Mouse (Mus musculus) G1E (cell line): ENCODE measurements around the gene Hacl1. TPM values are rescaled to one million over a fixed set of nuclear protein-coding genes. Genes with fewer than 3 reads are reported as not detected.

Experiments used
- ATAC-seq: 2 replicates; pipeline ENCODE4 v1.8.0; 2016; ENCODE audit warnings: mild to moderate bottlenecking; ENCODE audit not compliant: insufficient number of reproducible peaks, poor library complexity, low FRiP score, severe bottlenecking; ENCODE audit errors: extremely low read depth
- DNase-seq: peaks from one replicate; pipeline ENCODE4 v3.0.0; 2012; ENCODE audit warnings: low spot score
- H3K27me3 ChIP-seq: 2 replicates; pipeline ENCODE4 v1.6.1; 2012; ENCODE audit warnings: mild to moderate bottlenecking, low read length, inconsistent platforms; ENCODE audit not compliant: insufficient read depth
- H3K36me3 ChIP-seq: replicated peaks from 2 replicates; pipeline ENCODE3; 2012; ENCODE audit warnings: mild to moderate bottlenecking, inconsistent platforms
- H3K4me1 ChIP-seq: 2 replicates; pipeline ENCODE4 v1.6.1; 2012; ENCODE audit warnings: low read depth, low read length, inconsistent platforms, mixed read lengths; ENCODE audit not compliant: insufficient read depth
- H3K4me3 ChIP-seq: 2 replicates; pipeline ENCODE4 v1.5.1; 2012; ENCODE audit warnings: low read depth, mild to moderate bottlenecking, inconsistent platforms, low read length, moderate library complexity, mixed read lengths
- H3K9me3 ChIP-seq: replicated peaks from 2 replicates; pipeline ENCODE4 v1.6.1; 2012; ENCODE audit warnings: inconsistent platforms
- CTCF ChIP-seq: IDR thresholded peaks from 2 replicates; pipeline ENCODE4 v1.5.1; 2012; ENCODE audit warnings: low read depth, low read length, inconsistent platforms, mixed read lengths
- GATA1 ChIP-seq: IDR thresholded peaks from 2 replicates; pipeline ENCODE4 v1.6.1; 2012; ENCODE audit warnings: borderline replicate concordance, low read length, inconsistent platforms, mixed read lengths
- GATA2 ChIP-seq: IDR thresholded peaks from 2 replicates; pipeline ENCODE4 v1.6.1; 2012; ENCODE audit warnings: low read depth, low read length, inconsistent platforms, borderline replicate concordance
- POLR2AphosphoS5 ChIP-seq: IDR thresholded peaks from 2 replicates; pipeline ENCODE4 v1.6.1; 2012; ENCODE audit warnings: low read depth, low read length, inconsistent platforms; ENCODE audit not compliant: insufficient replicate concordance
- TAL1 ChIP-seq: conservative IDR thresholded peaks from 2 replicates; pipeline ENCODE4 v1.6.1; 2012; ENCODE audit warnings: low read depth, low read length, inconsistent platforms, mixed read lengths
- polyA plus RNA-seq: library from polyadenylated mRNA; stranded (reverse); fragments of >175 nt; gene quantifications from 2 replicates; pipeline ENCODE4 v1.2.3, GENCODE M21; 2012
- total RNA-seq, 2 experiments: library from RNA; stranded (forward) in 1 of 2; stranded (reverse) in 1 of 2; fragments of 200-1000 nt in 1 of 2; fragments of >200 nt in 1 of 2; fragmentation: Nextera tagmentation in 1 of 2; gene quantifications; 2 replicates each; pipeline ENCODE4 v1.2.3; 2014 to 2017

The Hacl1 gene
- total and polyA plus RNA-seq, 3 experiments, result 1.9 to 41.8 (median 34.3) TPM

DNA sequence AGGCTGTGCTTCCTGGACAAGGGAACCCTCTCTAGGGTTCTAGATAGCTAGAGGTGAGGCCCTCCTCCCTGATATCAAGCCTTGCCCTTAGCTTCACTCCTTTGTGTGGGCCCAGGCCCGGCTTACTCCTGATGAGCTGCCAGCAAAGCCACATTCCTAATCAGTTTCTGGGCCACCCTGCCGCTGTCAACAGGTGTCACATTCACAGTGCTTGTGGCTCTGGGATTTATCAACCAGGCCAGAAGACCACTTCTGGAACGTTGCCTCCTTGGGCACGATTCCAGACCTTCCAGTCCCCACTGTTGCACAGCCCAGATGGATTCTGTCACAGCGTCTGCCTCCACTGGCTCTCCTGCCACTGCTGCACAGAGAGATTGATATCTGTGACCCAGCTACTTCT lies 80.2 kb downstream of the Hacl1 start:
- Histone ChIP-seq H3K4me3 (no peak overlapping the region), H3K4me1 (0 out of 2 replicates have a peak, but pooled peaks cover 1% of the 10 kb centered on the region), H3K36me3 (no peaks in the 10 kb centered on the region), H3K27me3 (peaks cover 28% of the 10 kb centered on the region), H3K9me3 (no peaks in the 10 kb centered on the region)
- ATAC-seq, result no peak
- peak; percentile 19 for DNase-seq
- TF ChIP-seq TAL1 (no peak), GATA2 (no peak), CTCF (no peak), POLR2AphosphoS5 (no peak), GATA1 (no peak)

DNA sequence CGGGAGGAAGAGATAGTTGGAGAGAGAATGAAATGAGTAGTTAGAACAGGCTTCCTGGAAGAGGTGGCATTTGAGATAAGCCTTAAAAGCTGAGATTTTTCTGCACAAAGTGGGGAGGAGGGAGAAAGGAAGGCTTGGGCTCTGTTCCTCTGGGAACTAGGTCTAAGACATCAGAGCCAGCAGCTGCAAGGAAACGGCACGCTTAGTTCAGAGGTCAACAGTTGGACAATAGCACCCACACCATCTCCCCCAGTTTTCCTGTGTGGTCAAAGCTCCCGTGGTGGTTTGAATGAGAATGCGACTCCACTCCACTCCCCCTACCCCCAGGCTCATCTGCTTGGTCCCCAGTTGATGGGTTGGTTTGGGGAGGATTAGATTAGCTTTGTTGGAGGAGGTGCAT lies 81.9 kb downstream of the Hacl1 start:
- H3K4me3 ChIP-seq, result no peak overlapping the region
- no peaks in the 10 kb centered on the region for H3K4me1 ChIP-seq
- ATAC-seq (no peak), DNase-seq (no peak)
- TF ChIP-seq TAL1 (no peak), GATA2 (no peak), GATA1 (no peak), CTCF (no peak), POLR2AphosphoS5 (no peak)
- no peaks in the 10 kb centered on the region for H3K36me3 ChIP-seq
- no peaks in the 10 kb centered on the region for H3K9me3 ChIP-seq
- peaks cover 31% of the 10 kb centered on the region for H3K27me3 ChIP-seq

DNA sequence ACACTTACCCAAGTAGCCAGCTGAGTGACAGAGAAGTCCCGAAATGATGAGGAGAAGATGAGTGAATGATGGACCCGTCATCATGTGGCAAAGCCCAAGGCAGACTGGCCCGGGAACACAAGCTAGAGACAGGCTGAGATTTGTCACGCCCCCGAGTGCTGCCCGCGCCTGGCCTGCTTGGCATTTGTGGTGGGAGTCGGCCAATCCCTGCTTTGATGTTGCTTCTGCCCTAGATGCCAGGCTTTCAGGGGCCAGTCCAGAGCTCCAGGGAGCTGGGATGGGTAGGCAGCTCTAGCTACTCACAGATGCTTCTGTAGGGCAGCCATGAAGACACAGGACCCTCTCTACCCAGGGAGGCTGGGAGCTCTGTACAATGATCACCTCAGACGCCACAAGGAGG lies 83.3 kb downstream of the Hacl1 start:
- no peak for DNase-seq
- ATAC-seq, result no peak
- Histone ChIP-seq H3K4me3 (no peak overlapping the region), H3K9me3 (no peaks in the 10 kb centered on the region), H3K4me1 (no peaks in the 10 kb centered on the region), H3K36me3 (no peaks in the 10 kb centered on the region), H3K27me3 (peaks cover 38% of the 10 kb centered on the region)
- TF ChIP-seq GATA2 (no peak), TAL1 (no peak), CTCF (no peak), POLR2AphosphoS5 (no peak), GATA1 (no peak)

DNA sequence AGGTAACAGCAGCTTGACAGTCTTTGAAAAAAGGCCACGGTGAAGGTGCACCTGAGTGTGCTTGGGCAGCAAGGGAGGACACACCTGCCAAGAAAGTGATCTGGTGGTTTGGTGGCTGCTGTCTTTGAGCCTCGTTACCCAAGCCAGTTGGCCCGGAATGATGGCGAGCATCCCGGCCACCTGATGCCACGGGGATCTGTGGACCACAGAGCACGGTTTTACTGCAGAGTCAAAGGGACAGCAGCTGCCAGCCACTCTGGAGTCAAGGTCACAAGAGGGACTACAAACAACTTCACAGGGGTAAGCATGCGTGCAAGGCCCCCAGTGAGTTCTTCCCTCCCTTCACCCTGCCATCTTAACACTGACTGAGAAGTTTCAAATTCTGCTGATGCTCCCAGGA lies 83.8 kb downstream of the Hacl1 start:
- H3K27me3 ChIP-seq, result peaks cover 40% of the 10 kb centered on the region
- DNase-seq (no peak), ATAC-seq (no peak)
- TF ChIP-seq TAL1 (no peak), GATA1 (no peak)
- H3K36me3 ChIP-seq, result no peaks in the 10 kb centered on the region
- no peak overlapping the region for H3K4me3 ChIP-seq
- no peaks in the 10 kb centered on the region for H3K4me1 ChIP-seq
- no peaks in the 10 kb centered on the region for H3K9me3 ChIP-seq

DNA sequence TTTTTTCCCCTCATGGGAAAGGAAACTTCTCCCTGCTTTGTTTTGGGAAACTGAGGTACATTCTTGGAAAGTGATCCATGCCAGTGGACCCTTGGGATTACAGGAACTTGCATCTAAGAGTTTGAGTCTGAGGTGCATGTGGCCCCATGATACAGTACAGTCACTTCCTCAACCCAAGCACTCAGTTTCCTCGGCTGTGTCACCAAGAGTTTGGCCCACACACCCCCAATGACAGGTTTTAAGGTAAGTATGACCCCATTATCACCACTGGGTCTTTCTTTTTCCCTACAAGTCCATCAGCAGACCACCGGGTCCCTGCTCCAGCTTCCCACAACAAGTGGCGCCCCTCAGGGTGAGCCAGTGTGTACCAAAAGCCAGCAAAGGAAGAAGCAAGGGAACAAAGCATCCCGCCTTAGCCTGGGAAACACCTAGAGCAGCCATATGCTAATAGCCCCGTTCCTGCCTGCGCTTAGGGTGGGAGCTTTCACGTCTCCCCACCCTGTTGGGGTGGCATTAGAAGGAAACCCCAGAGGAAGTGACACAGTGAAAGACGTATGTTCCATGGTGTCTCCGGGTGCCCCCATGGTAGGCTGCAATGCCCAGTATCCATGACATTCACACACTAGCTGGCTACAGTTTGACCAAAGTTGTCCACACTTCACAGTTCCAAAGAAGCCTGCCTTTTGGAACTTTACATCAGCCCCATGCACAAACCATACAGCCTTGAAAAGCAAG lies 84.4 kb downstream of the Hacl1 start:
- H3K4me1 ChIP-seq, result no peaks in the 10 kb centered on the region
- DNase-seq, result no peak
- H3K36me3 ChIP-seq, result no peaks in the 10 kb centered on the region
- no peak overlapping the region for H3K4me3 ChIP-seq
- peaks cover 42% of the 10 kb centered on the region for H3K27me3 ChIP-seq
- ATAC-seq, result no peak
- no peak for TF ChIP-seq CTCF
- H3K9me3 ChIP-seq, result no peaks in the 10 kb centered on the region

DNA sequence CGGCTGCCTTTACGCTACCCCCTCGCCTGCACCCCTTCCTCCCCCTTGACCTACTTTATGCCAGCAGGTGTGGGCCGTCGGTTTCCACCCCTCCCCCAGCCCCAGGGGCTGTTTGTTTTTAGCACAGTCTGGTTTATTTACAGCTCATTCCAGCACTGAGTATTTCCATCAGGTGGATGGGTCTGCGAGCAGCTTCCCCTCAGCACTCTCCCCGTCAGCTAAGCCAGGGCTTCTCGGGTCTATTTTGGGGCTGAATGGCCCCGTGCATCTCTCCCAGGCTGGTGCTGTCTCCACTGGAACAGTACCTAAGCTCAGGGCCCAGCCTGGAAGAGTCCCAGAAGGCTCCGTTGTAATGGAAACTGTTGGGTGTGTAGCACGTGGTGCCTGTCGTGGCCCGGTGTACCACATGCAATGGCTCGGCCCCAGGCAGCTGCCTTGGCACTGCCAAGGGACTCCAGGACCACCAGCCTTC lies 85.1 kb downstream of the Hacl1 start:
- TF ChIP-seq GATA2 (no peak), GATA1 (no peak), TAL1 (no peak), CTCF (no peak), POLR2AphosphoS5 (no peak)
- no peaks in the 10 kb centered on the region for H3K9me3 ChIP-seq
- ATAC-seq (no peak), DNase-seq (no peak)
- peaks cover 41% of the 10 kb centered on the region for H3K27me3 ChIP-seq
- H3K4me3 ChIP-seq, result no peak overlapping the region
- no peaks in the 10 kb centered on the region for H3K36me3 ChIP-seq
- H3K4me1 ChIP-seq, result no peaks in the 10 kb centered on the region

DNA sequence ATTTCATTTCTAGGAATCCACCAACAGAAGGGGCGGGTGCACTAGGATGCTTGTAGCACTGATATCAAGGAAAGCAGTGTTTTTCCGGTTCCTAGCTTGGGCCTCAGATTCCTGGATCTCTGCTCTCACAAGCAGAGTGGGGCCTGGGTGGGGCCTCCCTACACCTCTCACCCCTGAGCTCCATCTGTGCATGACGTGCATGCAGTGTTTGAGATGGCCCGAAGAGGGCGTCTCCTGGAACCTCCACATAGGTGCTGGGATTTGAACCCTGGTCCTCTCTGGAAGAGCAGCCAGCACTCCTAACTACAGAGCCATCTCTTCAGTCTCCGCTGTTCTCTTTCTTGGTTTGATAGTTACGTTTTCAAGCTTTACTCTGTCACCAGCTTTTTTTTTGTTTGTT lies 86.1 kb downstream of the Hacl1 start:
- no peaks in the 10 kb centered on the region for H3K4me1 ChIP-seq
- ATAC-seq (no peak), DNase-seq (no peak)
- H3K27me3 ChIP-seq, result peaks cover 40% of the 10 kb centered on the region
- H3K36me3 ChIP-seq, result no peaks in the 10 kb centered on the region
- no peak for TF ChIP-seq GATA1
- TF ChIP-seq TAL1, result no peak
- no peak for TF ChIP-seq GATA2
- H3K4me3 ChIP-seq, result no peak overlapping the region
- no peaks in the 10 kb centered on the region for H3K9me3 ChIP-seq

Other genes starting within 250 kb of the Hacl1 start
- gene Sh3bp5, start 205.2 kb downstream of the Hacl1 start, total RNA-seq (2014; fragmentation: Nextera tagmentation), result not detected in 2 replicates
- 0.23 and 0.33 TPM in 2 replicates for gene Sh3bp5, start 205.2 kb downstream of the Hacl1 start, total RNA-seq (2017)
- 0.22 and 0.37 TPM in 2 replicates for gene Sh3bp5, start 205.2 kb downstream of the Hacl1 start, polyA plus RNA-seq
- 32.8 and 44.3 TPM in 2 replicates for gene Eaf1, start 146.9 kb downstream of the Hacl1 start, total RNA-seq (2014; fragmentation: Nextera tagmentation)
- 42.3 and 49.0 TPM in 2 replicates for gene Eaf1, start 146.9 kb downstream of the Hacl1 start, total RNA-seq (2017)
- gene Eaf1, start 146.9 kb downstream of the Hacl1 start, polyA plus RNA-seq, result 182 and 228 TPM in 2 replicates
- 47.3 and 57.2 TPM in 2 replicates for gene Mettl6, start 146.2 kb downstream of the Hacl1 start, total RNA-seq (2014; fragmentation: Nextera tagmentation)
- 76.5 and 77.9 TPM in 2 replicates for gene Mettl6, start 146.2 kb downstream of the Hacl1 start, total RNA-seq (2017)
- 2.3 and 3.1 TPM in 2 replicates for gene Mettl6, start 146.2 kb downstream of the Hacl1 start, polyA plus RNA-seq
- gene Colq, start 49.9 kb downstream of the Hacl1 start, total RNA-seq (2014; fragmentation: Nextera tagmentation), result not detected in 2 replicates
- gene Colq, start 49.9 kb downstream of the Hacl1 start, total RNA-seq (2017), result 0.06 and 0.44 TPM in 2 replicates
- not detected in 2 replicates for gene Colq, start 49.9 kb downstream of the Hacl1 start, polyA plus RNA-seq
- gene Gm49387, start 408 bp downstream of the Hacl1 start, total RNA-seq (2014; fragmentation: Nextera tagmentation), result not detected in 2 replicates
- gene Gm49387, start 408 bp downstream of the Hacl1 start, total RNA-seq (2017), result not detected in 2 replicates
- gene Gm49387, start 408 bp downstream of the Hacl1 start, polyA plus RNA-seq, result not detected in 2 replicates
- gene Btd, start 258 bp downstream of the Hacl1 start, total RNA-seq (2014; fragmentation: Nextera tagmentation), result 11.9 and 17.1 TPM in 2 replicates
- gene Btd, start 258 bp downstream of the Hacl1 start, total RNA-seq (2017), result 14.5 and 14.7 TPM in 2 replicates
- 2.9 and 4.2 TPM in 2 replicates for gene Btd, start 258 bp downstream of the Hacl1 start, polyA plus RNA-seq
- gene Ankrd28, start 189.4 kb upstream of the Hacl1 start, total RNA-seq (2014; fragmentation: Nextera tagmentation), result 33.9 and 40.9 TPM in 2 replicates
- 66.9 and 69.4 TPM in 2 replicates for gene Ankrd28, start 189.4 kb upstream of the Hacl1 start, total RNA-seq (2017)
- 2.6 and 3.2 TPM in 2 replicates for gene Ankrd28, start 189.4 kb upstream of the Hacl1 start, polyA plus RNA-seq